Mouse (Mus musculus) intestine, embryonic 15.5 days (tissue): ENCODE data around the gene Trmu. TPM values are rescaled to one million over a fixed set of nuclear protein-coding genes. Genes with fewer than 3 reads are reported as not detected.
A peak's percentile ranks its signal among the peaks of the same experiment; 100 is the strongest.

Source experiments
- ATAC-seq: fragments of 200-750 bp; cut with Nextera tagmentation; 2 replicates; pipeline ENCODE4 v1.8.0; 2017; ENCODE audit warnings: moderate TSS enrichment, moderate library complexity
- H3K27ac ChIP-seq: fragments of 300-500 bp; sonication (generic); 2 replicates; pipeline ENCODE4 v1.5.1; 2015; ENCODE audit warnings: mild to moderate bottlenecking, inconsistent platforms
- H3K27me3 ChIP-seq: fragments of 300-500 bp; sonication (generic); replicated peaks from 2 replicates; pipeline ENCODE4 v1.6.1; 2015; ENCODE audit warnings: inconsistent platforms
- H3K36me3 ChIP-seq: fragments of 300-500 bp; sonication (generic); 2 replicates; pipeline ENCODE4 v1.6.1; 2015; ENCODE audit warnings: inconsistent platforms
- H3K4me1 ChIP-seq: fragments of 300-500 bp; sonication (generic); replicated peaks from 2 replicates; pipeline ENCODE4 v1.6.1; 2015; ENCODE audit warnings: inconsistent platforms
- H3K4me2 ChIP-seq: fragments of 300-500 bp; sonication (generic); replicated peaks from 2 replicates; pipeline ENCODE4 v1.6.1; 2015; ENCODE audit warnings: mild to moderate bottlenecking, inconsistent platforms
- H3K4me3 ChIP-seq: fragments of 300-500 bp; sonication (generic); replicated peaks from 2 replicates; pipeline ENCODE4 v1.5.1; 2015; ENCODE audit warnings: inconsistent platforms
- H3K9ac ChIP-seq: fragments of 300-500 bp; sonication (generic); 2 replicates; pipeline ENCODE4 v1.6.1; 2015; ENCODE audit warnings: inconsistent platforms
- H3K9me3 ChIP-seq: fragments of 300-500 bp; sonication (generic); 2 replicates; pipeline ENCODE4 v1.6.1; 2016; ENCODE audit warnings: inconsistent platforms
- WGBS: fragments of 180-500 bp; shearing (Covaris S2); methylation state at CpG from one replicate; pipeline ENCODE4 v1.1.7; 2015; 5-methylcytosine and 5-hydroxymethylcytosine counted together
- polyA plus RNA-seq: library from polyadenylated mRNA; unstranded; fragments of >200 nt; fragmentation: Nextera tagmentation; extraction: Ambion mirVana; gene quantifications from 2 replicates; pipeline ENCODE4 v1.2.1, GENCODE M21; 2015

Gene Trmu
- polyA plus RNA-seq, 1 experiment from 2014 or later, result 34.2 TPM

DNA sequence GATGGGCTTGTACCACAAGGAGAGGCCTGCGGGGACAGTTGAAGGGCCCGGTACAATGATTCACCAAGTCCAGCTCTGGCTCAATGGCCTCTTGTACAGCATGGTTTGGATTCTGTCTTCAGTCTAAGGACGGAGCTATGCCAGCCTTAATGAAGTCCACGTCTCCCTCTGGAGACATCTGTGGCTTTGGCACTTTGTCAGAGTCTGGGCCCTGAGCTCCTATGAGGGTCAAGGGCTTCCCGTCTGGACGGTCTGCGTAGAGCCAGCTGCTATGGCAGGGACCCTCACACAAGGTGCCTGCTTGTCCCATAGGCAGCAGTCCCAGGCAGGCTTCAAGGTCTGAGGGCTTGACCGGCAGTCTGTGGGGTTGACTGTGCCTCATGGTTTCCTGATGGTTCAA lies 21.2 kb downstream of the Trmu start:
- H3K36me3 ChIP-seq, result peaks cover 22% of the 10 kb centered on the region
- no peaks in the 10 kb centered on the region for H3K4me1 ChIP-seq
- H3K9ac ChIP-seq, result no peak overlapping the region
- H3K27ac ChIP-seq, result no peak overlapping the region
- no peaks in the 10 kb centered on the region for H3K27me3 ChIP-seq
- H3K4me2 ChIP-seq, result no peak overlapping the region
- no peaks in the 10 kb centered on the region for H3K9me3 ChIP-seq
- 67% methylated on average over 8 of the region's 8 CpGs for WGBS
- H3K4me3 ChIP-seq, result no peak overlapping the region
- no peak for ATAC-seq

DNA sequence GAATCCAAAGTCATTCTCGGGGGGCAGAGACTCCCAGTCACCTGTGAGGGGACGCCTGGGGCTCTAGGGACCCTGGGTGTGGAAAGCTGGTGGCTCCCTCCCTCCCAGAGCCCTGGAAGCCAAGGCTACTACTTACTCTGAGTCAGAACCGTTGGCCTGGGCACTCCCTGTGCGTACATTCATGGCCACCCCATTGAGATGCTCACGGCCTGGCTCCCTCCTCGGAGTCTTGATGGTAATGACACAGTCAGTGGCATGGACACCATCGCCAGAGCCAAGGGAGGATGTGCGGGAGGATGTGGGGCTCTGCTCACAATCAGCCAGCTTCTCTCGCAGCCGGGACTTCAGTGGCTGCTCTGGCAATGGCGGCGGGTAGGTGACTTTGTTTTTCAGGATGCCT lies 21.7 kb downstream of the Trmu start:
- Histone ChIP-seq H3K9me3 (no peaks in the 10 kb centered on the region), H3K27ac (no peak overlapping the region), H3K9ac (no peak overlapping the region), H3K4me2 (no peak overlapping the region), H3K4me3 (no peak overlapping the region), H3K36me3 (peaks cover 17% of the 10 kb centered on the region), H3K4me1 (no peaks in the 10 kb centered on the region), H3K27me3 (no peaks in the 10 kb centered on the region)
- WGBS, result 86% methylated on average over 12 of the region's 12 CpGs
- ATAC-seq, result no peak

DNA sequence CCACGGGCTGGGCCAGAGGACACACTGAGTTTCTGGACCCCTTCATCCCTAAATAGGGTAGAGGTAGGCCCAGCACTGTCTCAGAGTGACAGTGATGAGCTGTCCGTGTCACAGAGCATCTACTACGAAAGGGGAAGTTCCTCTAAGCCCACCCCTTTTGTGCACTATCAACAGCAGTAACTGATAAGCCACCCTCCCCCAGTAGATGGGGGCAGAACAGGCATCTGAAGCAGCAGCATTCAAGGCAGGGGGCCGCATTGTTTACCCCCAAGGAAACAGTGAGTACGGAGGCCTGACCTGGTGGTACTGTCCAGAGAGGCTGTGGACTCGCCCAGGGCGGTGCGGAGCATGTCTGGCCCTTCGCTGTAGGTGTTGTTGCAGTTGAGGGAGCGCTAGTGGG lies 23.4 kb downstream of the Trmu start:
- H3K9ac ChIP-seq, result no peak overlapping the region
- H3K9me3 ChIP-seq, result no peaks in the 10 kb centered on the region
- no peaks in the 10 kb centered on the region for H3K4me1 ChIP-seq
- 84% methylated on average over 10 of the region's 10 CpGs for WGBS
- H3K27me3 ChIP-seq, result no peaks in the 10 kb centered on the region
- no peak overlapping the region for H3K4me2 ChIP-seq
- H3K36me3 ChIP-seq, result 0 out of 2 replicates have a peak, but pooled peaks cover 5% of the 10 kb centered on the region
- no peak overlapping the region for H3K27ac ChIP-seq
- ATAC-seq, result no peak
- H3K4me3 ChIP-seq, result no peak overlapping the region

DNA sequence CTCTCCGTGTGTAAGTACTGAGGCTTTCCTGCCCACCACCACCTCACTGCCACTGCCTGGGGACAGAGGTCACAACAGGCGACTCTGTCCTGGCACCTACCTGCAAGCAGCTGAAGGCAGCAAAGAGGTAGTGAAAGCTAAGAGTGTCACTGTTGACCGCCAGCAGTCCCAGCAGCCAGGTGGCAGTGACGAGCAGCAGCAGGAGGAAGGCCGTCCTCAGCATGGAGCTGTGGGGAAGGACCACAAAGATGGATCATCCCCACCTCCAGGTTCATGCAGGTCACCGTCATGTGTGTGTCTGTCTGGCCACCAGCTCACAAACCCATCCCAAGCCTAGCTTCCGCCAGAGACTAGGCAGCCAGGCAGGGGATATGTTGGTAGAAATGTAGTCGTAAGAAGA lies 24.7 kb downstream of the Trmu start:
- Histone ChIP-seq H3K4me1 (0 out of 2 replicates have a peak, but pooled peaks cover under 1% of the 10 kb centered on the region), H3K4me3 (no peak overlapping the region), H3K27ac (no peak overlapping the region), H3K36me3 (no peaks in the 10 kb centered on the region), H3K9ac (no peak overlapping the region), H3K9me3 (no peaks in the 10 kb centered on the region), H3K27me3 (no peaks in the 10 kb centered on the region), H3K4me2 (no peak overlapping the region)
- no peak for ATAC-seq
- WGBS, result 61% methylated on average over 8 of the region's 8 CpGs

DNA sequence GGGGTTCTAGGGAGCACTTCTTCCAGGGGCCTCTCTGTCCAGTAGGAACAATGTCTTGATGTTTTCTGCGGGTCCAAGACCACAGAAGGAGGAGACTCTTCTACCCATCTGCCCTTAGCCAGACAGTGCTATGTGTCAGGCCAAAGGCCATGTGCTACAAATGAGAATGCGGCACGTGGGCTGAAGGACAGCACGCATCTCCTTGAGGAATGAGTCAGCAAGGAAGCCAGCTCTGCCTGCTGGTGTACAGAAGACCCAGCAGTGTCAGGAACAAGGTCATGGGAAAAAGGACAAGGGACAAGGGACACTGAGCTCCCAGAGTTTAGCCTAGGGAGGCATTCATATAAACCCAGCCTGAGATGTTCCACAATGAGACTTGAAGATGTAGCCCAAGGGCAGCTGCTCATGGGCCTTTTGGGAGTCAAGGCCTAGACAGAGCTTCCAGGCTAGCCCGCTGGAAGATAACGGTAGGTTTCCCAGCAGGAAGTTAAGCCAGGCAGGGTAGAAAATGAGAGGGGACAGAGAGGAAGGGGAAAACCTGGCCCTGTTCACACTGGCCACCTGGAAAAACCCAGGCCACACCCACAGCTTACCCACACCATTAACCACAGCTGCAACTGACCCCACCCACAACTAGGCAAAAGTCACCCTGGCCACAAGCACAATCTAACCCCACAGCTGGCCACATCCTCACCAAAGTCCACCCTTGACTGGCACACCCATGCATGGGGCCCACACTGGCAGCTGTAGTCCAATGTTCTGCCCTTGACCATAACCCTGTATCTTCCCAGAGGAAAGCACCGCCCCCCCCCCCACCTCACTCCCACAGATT lies 29.8 kb downstream of the Trmu start:
- Histone ChIP-seq H3K36me3 (no peaks in the 10 kb centered on the region), H3K27ac (no peak overlapping the region), H3K27me3 (no peaks in the 10 kb centered on the region), H3K4me1 (peaks cover 17% of the 10 kb centered on the region), H3K9me3 (no peaks in the 10 kb centered on the region), H3K9ac (no peak overlapping the region), H3K4me2 (no peak overlapping the region), H3K4me3 (no peak overlapping the region)
- 74% methylated on average over 7 of the region's 7 CpGs for WGBS
- peak; percentile 61 for ATAC-seq

DNA sequence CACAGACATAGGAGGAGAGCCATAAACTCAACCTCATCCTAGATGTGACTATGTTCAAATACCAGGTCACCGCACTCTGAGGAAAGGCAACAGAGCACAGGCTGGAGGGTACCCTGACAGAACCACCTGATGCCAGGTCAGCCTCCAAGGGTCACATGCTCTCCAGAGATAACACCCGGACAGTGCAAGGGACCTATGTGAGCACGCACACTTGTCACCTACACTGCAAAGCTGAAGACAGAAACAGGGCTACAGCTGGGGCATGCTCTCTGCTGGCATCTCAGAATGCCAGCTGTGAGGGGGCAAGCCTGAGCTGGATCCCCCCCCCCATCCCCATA lies 30.3 kb downstream of the Trmu start:
- 72% methylated on average over 3 of the region's 3 CpGs for WGBS
- Histone ChIP-seq H3K27ac (no peak overlapping the region), H3K36me3 (no peaks in the 10 kb centered on the region), H3K4me3 (no peak overlapping the region), H3K4me1 (peaks cover 17% of the 10 kb centered on the region), H3K9me3 (no peaks in the 10 kb centered on the region), H3K27me3 (no peaks in the 10 kb centered on the region), H3K9ac (no peak overlapping the region), H3K4me2 (0 out of 2 replicates have a peak overlapping the region, but pooled peaks have one; percentile 3)
- ATAC-seq, result peak; percentile 48

DNA sequence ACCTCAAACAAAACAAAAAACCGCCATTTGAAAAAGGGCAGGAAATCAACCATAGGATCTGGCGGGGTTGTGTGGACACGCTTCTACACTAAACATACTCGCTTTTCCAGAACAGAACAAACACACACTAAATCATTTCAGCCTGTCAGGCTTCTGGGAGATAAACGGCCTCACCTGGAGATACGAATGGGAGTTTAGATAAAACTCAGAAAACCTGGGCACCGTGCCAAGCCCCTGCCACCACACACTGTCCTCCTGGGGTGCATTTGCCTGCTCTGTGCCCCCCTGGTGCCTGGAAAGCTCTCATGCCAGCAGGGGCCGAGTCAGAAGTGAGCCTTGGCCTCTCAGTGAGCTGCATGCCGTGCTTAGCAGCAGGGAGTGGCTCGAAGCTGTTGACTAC lies 30.8 kb downstream of the Trmu start:
- no peaks in the 10 kb centered on the region for H3K9me3 ChIP-seq
- 20% methylated on average over 10 of the region's 10 CpGs for WGBS
- peak; percentile 61 for ATAC-seq

DNA sequence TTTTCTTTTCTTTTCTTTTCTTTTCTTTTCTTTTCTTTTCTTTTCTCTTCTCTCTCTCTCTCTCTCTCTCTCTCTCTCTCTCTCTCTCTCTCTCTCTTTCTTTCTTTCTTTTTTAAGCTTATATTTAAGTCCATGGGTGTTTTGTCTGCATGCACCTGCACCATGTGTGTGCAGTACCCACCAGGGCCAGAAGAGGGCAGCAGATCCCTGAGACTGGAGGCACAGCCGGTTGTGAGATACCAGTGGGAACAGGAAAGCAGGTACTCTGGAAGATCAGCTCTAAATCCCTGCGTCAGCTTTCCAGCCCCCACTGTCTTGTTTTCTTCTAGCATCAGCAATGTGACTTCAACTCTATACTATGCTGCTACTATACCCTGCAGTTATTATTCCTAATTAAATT lies 34.5 kb downstream of the Trmu start:
- H3K27me3 ChIP-seq, result no peaks in the 10 kb centered on the region
- 46% methylated on average over 2 of the region's 2 CpGs for WGBS
- H3K9me3 ChIP-seq, result no peaks in the 10 kb centered on the region
- no peak overlapping the region for H3K9ac ChIP-seq
- no peak for ATAC-seq
- H3K36me3 ChIP-seq, result no peaks in the 10 kb centered on the region
- no peak overlapping the region for H3K4me3 ChIP-seq
- H3K27ac ChIP-seq, result no peak overlapping the region
- peaks cover 17% of the 10 kb centered on the region for H3K4me1 ChIP-seq
- H3K4me2 ChIP-seq, result no peak overlapping the region

More for the DNA sequence above, 30.8 kb downstream of the Trmu start:
- Histone ChIP-seq H3K36me3 (no peaks in the 10 kb centered on the region), H3K4me1 (peaks cover 17% of the 10 kb centered on the region), H3K4me2 (peak overlapping the region; percentile 3; the same call in 1 of the 2 replicates), H3K27me3 (no peaks in the 10 kb centered on the region), H3K9ac (0 out of 2 replicates have a peak overlapping the region, but pooled peaks have one; percentile 31), H3K4me3 (no peak overlapping the region), H3K27ac (no peak overlapping the region)

DNA sequence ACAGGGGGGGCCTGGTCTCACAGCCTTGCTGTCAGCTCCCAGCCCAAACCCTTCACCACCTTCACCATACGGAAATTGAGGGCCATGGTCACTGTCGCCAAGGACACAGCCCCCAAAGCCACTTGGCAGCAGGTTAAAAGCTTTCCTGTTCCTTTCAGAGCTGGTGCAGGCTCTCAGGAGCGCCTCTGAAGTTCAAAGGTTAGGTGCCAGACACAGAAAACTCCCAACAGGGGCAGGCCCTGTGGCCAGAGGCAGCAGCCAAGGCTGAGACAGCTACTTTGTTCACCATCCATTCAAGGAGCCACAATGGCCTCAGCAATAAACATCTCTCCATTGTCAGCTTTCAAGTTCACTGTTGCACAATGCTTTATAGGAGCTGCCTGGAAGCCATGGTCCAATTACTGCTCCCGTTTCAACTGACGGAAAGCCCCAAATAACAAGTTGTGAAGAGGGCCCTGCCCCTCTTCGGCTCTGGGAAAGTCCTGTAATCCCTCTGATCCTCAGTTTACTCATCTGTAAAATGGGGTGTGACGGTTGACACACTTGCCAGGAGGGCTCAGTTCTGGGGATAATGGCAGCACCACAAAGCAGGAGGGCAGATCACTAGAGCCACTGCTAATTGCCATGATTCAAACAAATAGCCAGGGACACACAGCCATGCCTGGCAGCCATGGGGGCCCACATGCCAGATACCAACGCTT lies 40.2 kb downstream of the Trmu start:
- ATAC-seq, result no peak
- Histone ChIP-seq H3K4me3 (no peak overlapping the region), H3K27ac (no peak overlapping the region), H3K9me3 (no peaks in the 10 kb centered on the region), H3K36me3 (no peaks in the 10 kb centered on the region), H3K27me3 (no peaks in the 10 kb centered on the region), H3K4me1 (no peaks in the 10 kb centered on the region), H3K4me2 (no peak overlapping the region), H3K9ac (no peak overlapping the region)
- 66% methylated on average over 8 of the region's 8 CpGs for WGBS

DNA sequence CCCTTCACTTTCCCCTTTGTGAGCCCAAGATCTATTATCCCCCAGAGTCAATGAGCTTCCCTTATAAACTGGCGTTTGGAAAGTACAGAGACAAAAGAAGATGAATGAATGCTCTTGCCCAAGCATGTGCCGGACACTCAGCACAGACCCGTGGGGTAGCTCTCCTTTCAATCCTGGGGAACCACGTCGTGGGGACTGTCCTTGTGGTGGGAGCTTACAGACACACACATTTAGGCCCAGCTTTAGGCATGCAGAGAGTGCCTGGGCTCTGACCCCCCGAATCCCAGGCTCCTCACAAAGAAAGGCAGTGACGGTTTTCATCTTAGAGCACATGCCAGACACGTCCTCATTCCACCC lies 40.8 kb downstream of the Trmu start:
- H3K9me3 ChIP-seq, result no peaks in the 10 kb centered on the region
- no peaks in the 10 kb centered on the region for H3K36me3 ChIP-seq
- H3K9ac ChIP-seq, result no peak overlapping the region
- no peaks in the 10 kb centered on the region for H3K27me3 ChIP-seq
- H3K4me1 ChIP-seq, result no peaks in the 10 kb centered on the region
- no peak for ATAC-seq
- H3K4me3 ChIP-seq, result no peak overlapping the region
- H3K27ac ChIP-seq, result no peak overlapping the region
- no peak overlapping the region for H3K4me2 ChIP-seq
- 73% methylated on average over 8 of the region's 8 CpGs for WGBS

DNA sequence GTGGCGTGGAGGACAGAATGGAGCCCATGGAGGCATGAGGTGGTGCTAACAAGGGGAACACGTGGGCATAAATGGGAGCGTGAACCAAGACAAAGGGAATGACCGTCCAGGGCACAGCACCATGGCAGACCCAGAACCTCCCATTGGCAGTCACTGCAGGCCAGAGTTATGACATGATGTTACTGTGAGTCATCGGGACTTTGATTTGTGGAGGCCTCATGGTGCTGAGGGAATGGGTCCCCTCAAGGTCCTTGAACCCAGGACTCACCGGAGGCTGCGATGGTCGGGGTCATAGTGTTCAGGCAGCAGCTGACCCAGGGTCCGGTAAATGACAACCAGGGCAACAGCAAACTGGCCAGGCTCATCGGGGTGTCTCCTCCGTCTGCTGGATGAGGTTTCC lies 42.7 kb downstream of the Trmu start:
- Histone ChIP-seq H3K4me3 (no peak overlapping the region), H3K4me1 (no peaks in the 10 kb centered on the region)
- no peak for ATAC-seq

DNA sequence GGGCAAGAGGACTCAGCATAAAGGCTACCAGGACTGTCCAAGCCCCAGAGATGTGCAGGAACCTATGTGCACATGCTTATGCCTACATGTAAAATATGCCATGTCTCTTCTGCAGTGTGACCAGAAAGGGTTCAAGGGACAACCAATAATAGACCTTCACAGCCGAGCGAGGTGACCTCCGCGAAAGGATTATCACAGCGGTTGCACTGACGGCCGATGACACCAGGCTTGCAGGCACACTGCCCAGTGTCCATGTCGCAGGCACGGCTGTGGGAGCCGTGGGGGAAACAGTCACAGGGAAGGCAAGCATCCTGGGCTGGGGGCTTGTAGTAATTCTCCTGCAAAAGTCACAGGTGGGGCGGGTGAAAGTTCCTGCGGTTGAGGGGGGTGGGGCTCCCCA lies 49.0 kb downstream of the Trmu start:
- H3K27ac ChIP-seq, result no peak overlapping the region
- H3K9me3 ChIP-seq, result no peaks in the 10 kb centered on the region
- no peak overlapping the region for H3K4me3 ChIP-seq
- WGBS, result 84% methylated on average over 12 of the region's 12 CpGs
- H3K4me1 ChIP-seq, result no peaks in the 10 kb centered on the region
- no peak overlapping the region for H3K4me2 ChIP-seq
- no peaks in the 10 kb centered on the region for H3K36me3 ChIP-seq
- no peak overlapping the region for H3K9ac ChIP-seq
- no peaks in the 10 kb centered on the region for H3K27me3 ChIP-seq
- ATAC-seq, result no peak

More for the DNA sequence above, 42.7 kb downstream of the Trmu start:
- Histone ChIP-seq H3K4me2 (no peak overlapping the region), H3K9ac (no peak overlapping the region), H3K9me3 (no peaks in the 10 kb centered on the region), H3K36me3 (no peaks in the 10 kb centered on the region), H3K27me3 (no peaks in the 10 kb centered on the region), H3K27ac (no peak overlapping the region)
- 90% methylated on average over 11 of the region's 11 CpGs for WGBS

DNA sequence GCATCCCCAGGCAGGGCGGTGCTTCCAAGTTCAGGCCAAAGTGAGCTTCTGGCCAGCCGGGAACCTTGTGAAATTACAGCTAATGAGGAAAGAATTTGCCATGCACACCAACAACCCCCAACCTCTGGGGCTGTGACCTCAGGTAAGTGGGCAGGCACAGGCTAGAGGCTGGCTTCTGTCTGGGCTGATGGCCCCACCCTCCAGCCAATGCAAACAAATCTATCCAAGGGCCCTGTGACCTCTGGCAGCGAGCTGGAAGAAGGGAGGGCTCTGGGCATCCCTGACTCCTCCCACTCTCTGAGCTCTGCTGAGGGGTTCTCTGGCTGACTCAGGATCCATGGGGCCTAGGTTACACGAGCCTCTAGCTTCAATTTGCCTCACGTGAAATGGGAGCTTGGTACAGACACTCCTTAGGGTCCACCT lies 56.5 kb downstream of the Trmu start:
- Histone ChIP-seq H3K4me2 (no peak overlapping the region), H3K4me1 (peaks cover 7% of the 10 kb centered on the region; the same call in 1 of the 2 replicates), H3K27me3 (no peaks in the 10 kb centered on the region), H3K9ac (no peak overlapping the region), H3K36me3 (no peaks in the 10 kb centered on the region), H3K4me3 (no peak overlapping the region), H3K27ac (no peak overlapping the region), H3K9me3 (no peaks in the 10 kb centered on the region)
- peak; percentile 85 for ATAC-seq
- WGBS, result 15% methylated on average over 5 of the region's 5 CpGs
